Mouse (Mus musculus): ENCODE results near the gene Erc2.

The Erc2 gene

DNA sequence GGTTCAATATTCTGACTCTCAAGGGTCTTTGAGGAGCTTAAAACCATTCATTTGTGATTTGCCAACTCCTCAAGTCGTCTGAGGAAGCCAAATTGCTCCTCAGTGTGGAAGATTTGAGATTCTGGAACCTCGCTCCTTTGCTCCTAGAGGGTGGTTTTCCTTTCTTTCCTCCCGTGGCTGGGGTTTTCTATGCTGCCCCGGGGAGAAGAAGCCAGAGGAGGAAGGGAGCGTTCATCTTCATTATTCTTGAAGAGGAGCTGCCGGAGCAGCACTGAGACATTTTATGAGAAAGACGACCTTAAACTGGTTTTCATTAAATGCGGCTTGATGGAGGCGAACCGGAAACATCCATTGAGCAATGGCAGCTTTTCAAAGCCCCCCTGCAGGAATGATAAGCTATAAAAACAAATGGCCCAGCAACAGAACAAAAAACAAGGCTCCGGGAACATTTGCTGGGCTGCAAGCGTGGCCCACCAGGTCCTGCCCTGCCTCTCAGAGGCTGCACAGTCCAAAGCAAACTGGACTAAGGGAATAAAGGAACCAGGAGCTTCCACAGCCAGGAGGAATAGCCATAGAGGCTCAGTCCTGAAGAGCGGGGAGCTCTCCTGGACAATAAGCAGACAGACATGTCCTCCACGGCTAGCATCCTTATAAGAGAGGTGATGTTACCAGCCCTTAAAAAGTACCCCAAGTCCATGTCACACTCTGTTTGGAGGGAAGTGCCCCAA is 819.2 kb downstream of the Erc2 start:
- DNase-seq (ENCODE audit: low spot score) = no peak

GRCm38 (mm10) chr14:28443254-28443944 is 821.2 kb downstream of the Erc2 start:
- DNase-seq (ENCODE audit: low spot score) = no peak

GRCm38 (mm10) chr14:28445737-28446136 is 823.5 kb downstream of the Erc2 start:
- no peak for DNase-seq (ENCODE audit: low spot score)

- DNase-seq (ENCODE audit: low spot score) = no peak
Measured at GRCm38 (mm10) chr14:28451771-28452170, 829.5 kb downstream of the Erc2 start.

- DNase-seq (ENCODE audit: low spot score) = no peak
Measured at GRCm38 (mm10) chr14:28456372-28457076, 834.3 kb downstream of the Erc2 start.

DNA sequence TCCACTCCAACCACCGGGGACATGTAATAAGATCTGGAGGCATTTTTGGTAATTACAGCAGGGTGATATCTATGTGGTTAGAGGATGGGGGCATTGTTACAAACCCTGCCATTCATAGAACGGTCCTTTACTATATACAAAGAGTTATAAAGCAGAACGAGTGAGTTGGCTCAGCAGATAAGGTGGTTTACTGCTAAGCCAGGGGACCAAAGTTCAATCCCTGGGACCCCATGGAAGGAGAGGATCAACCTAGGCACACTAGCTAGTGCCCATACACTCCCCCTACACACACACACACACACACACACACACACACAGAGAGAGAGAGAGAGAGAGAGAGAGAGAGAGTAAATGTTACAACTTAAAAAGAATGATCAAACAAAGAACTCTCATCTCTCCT is 835.2 kb downstream of the Erc2 start:
- DNase-seq (ENCODE audit: low spot score) = no peak

GRCm38 (mm10) chr14:28467956-28468355 is 845.7 kb downstream of the Erc2 start:
- DNase-seq (ENCODE audit: low spot score) = no peak

- no peak for DNase-seq (ENCODE audit: low spot score)
Measured at GRCm38 (mm10) chr14:28469696-28470095, 847.5 kb downstream of the Erc2 start.

GRCm38 (mm10) chr14:28470212-28470611 is 848.0 kb downstream of the Erc2 start:
- DNase-seq (ENCODE audit: low spot score) = no peak

GRCm38 (mm10) chr14:28475012-28475411 is 852.8 kb downstream of the Erc2 start:
- no peak for DNase-seq (ENCODE audit: low spot score)

- no peak for DNase-seq (ENCODE audit: low spot score)
Measured at GRCm38 (mm10) chr14:28475421-28475820, 853.2 kb downstream of the Erc2 start.

DNA sequence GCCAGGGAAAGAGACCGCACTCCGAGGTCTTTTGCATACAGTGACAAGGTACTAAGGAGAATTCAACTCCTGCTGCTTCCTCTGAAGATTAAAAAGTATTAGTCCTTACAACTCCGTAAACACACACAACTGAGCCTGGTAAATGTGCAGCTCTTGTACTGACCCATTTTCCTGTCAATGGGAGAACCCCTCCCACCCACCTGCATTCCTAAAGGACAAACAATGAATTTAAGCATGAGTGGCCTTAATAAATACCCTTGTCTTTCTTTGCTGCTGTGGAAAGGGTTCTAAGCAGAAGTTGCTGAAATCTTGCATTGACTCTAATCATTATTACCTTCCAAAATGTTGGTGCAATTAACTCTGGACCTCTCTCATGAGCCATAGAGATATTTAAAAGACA is 854.5 kb downstream of the Erc2 start:
- no peak for DNase-seq (ENCODE audit: low spot score)

DNA sequence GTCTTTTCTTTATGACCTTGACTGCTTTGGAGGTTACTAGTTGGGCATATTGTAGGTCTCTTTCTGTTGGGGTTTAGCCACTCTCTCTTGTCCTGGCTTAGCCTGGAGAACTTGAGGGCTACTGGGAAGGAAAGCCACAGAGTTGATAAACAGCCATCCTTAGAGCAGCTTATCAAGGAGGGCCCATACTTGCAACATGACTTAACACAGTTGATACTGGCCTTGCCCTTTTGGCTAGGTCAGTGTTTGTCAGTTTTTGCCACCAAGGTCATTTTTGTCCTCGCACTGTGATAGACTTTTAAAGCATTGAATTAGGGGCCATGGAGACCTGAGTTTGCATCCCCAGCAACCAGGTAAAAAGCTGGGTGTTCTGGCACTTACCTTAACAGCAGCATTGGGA is 858.6 kb downstream of the Erc2 start:
- no peak for DNase-seq (ENCODE audit: low spot score)

GRCm38 (mm10) chr14:28493806-28494205 is 871.6 kb downstream of the Erc2 start:
- no peak for DNase-seq (ENCODE audit: low spot score)

- no peak for DNase-seq (ENCODE audit: low spot score)
Measured at GRCm38 (mm10) chr14:28494273-28494672, 872.0 kb downstream of the Erc2 start.

DNA sequence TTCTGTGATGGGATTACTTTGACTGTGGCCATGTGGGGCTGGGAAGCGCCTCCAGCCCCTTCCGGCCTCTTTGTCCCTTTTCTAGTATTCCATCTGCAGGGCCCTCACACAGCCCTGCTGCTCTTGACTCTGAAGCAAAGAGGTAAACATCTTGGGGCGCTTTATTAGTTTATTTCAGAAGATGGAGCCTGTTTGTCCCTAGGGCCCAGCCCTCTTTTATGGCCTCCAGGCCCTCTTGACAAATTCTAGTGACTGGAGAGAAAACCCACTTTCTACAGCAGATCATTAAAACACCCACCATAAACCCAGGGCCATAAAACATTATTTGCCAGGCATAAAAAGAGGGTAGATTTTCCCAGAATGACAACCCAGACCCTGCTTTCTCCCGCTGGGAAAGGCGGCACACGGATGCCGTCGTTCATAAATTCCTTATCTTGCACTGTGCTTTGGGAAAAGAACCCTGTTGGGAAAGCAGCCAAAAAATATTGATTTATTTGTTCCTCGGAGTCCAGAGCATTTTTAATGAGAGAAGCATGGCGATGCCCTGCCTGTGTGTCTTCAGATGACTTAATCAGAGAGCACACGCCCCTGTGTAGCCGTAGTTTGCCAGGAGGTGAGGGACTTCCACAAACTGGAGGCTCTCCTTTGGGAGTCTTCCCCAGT is 879.1 kb downstream of the Erc2 start:
- no peak for DNase-seq (ENCODE audit: low spot score)

- DNase-seq (ENCODE audit: low spot score) = no peak
Measured at GRCm38 (mm10) chr14:28503276-28503675, 881.0 kb downstream of the Erc2 start.

DNA sequence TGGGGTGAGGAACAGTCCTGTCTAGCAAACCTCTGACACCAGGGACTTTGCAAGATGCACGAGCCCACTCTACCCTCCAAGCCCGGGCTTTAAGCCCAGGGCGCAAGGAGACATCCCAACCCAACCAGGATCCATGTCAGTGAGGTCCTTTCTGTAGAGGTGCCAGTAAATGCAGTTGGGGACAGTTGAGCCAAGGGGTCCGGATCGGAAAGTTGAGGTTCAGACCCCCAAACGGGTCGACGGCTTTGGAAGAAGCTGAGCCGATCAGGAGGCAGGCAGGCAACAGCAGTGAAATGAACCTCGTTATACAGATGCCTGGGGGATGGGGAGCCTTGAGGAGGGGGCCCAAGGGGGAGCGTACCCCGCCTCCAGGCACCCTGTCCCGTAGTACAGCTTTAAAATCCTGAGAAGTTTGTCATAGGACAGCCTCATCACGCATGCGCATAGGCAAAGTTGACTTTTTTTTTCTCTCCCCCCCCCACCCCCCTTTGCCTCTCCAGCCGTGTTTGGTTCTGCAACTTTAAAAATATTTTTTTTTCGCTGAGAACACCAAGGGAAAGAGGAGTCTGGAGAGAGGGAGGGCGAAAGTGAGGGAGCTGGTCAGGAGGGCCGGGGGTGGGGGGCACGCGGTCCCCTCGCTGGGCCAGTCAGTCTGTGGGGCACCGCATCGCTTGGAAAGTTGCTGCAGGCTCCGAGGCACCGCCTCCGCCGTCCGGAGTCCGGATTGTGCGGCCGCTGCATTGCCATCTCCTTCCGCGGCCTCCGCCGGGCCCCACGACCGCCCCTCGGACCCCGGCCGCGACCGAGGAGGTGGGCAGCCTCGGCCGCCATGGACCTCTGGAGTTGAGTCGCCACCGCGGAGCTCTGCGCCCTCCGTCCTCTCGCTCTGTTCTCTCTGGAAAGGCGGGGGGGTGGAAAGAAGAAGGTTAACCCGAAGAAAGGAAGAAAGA is 882.1 kb downstream of the Erc2 start, which contains the start of gene Wnt5a:
TSS of gene Wnt5a (plus strand) at position 650 of the 950 bp plus-strand sequence.
- DNase-seq (ENCODE audit: low spot score) = no peak

- no peak for DNase-seq (ENCODE audit: low spot score)
Measured at GRCm38 (mm10) chr14:28505051-28505585, 882.9 kb downstream of the Erc2 start.

- DNase-seq (ENCODE audit: low spot score) = no peak
Measured at GRCm38 (mm10) chr14:28505586-28506375, 883.6 kb downstream of the Erc2 start.

Measured in c-Kit-positive CD71-positive TER-119-positive erythroid progenitor cells, embryonic 14.5 days (primary cell).